Mouse (Mus musculus) thymus, adult 2 months (tissue): ENCODE measurements around the gene a. TPM values are rescaled to one million over a fixed set of nuclear protein-coding genes. Genes with fewer than 3 reads are reported as not detected.
"Not testable (repeated sequence)": the region's sequence is repeated elsewhere in the genome, so short reads cannot be mapped to it uniquely, and the experiment has no call there.

ENCODE experiments used
- DNase-seq: peaks from one replicate; pipeline ENCODE4 v3.0.0; 2021
- H3K27ac ChIP-seq: fragments of 200-500 bp; 2 replicates; pipeline ENCODE4 v1.5.1; 2012; ENCODE audit warnings: low read length, control low read depth; ENCODE audit not compliant: control insufficient read depth, insufficient read depth
- H3K27me3 ChIP-seq: fragments of 200-500 bp; 2 replicates; pipeline ENCODE4 v1.6.1; 2012; ENCODE audit warnings: mild to moderate bottlenecking, low read length, moderate library complexity, mixed read lengths; ENCODE audit not compliant: control insufficient read depth, insufficient read depth
- H3K36me3 ChIP-seq: fragments of 200-500 bp; 2 replicates; pipeline ENCODE4 v1.6.1; 2012; ENCODE audit warnings: mild to moderate bottlenecking, low read length, moderate library complexity; ENCODE audit not compliant: control insufficient read depth, insufficient read depth
- H3K4me1 ChIP-seq: fragments of 200-500 bp; replicated peaks from 2 replicates; pipeline ENCODE4 v1.6.1; 2012; ENCODE audit warnings: low read length; ENCODE audit not compliant: control insufficient read depth, insufficient read depth
- H3K4me3 ChIP-seq: fragments of 200-500 bp; 2 replicates; pipeline ENCODE4 v1.5.1; 2012; ENCODE audit warnings: mild to moderate bottlenecking, low read length, control low read depth, moderate library complexity; ENCODE audit not compliant: control insufficient read depth, insufficient read depth
- CTCF ChIP-seq: fragments of 200-500 bp; IDR thresholded peaks from 2 replicates; pipeline ENCODE4 v1.5.1; 2012; ENCODE audit warnings: mild to moderate bottlenecking, control low read depth, low read length, moderate library complexity, borderline replicate concordance; ENCODE audit not compliant: control insufficient read depth, poor library complexity, insufficient read depth; ENCODE audit errors: extremely low read depth
- POLR2A ChIP-seq: fragments of 200-500 bp; IDR thresholded peaks from 2 replicates; pipeline ENCODE4 v1.6.1; 2012; ENCODE audit warnings: mild to moderate bottlenecking, low read length, control low read depth, moderate library complexity; ENCODE audit not compliant: control insufficient read depth, poor library complexity, insufficient read depth; ENCODE audit errors: extremely low read depth
- WGBS: fragments of 180-500 bp; shearing (Covaris S2); methylation state at CpG from one replicate; pipeline ENCODE4 v1.1.7; 2018; 5-methylcytosine and 5-hydroxymethylcytosine counted together
- polyA plus RNA-seq: library from polyadenylated mRNA; depleted of rRNA; stranded (reverse); fragments of >200 nt; gene quantifications from 2 replicates; pipeline ENCODE4 v1.2.3, GENCODE M21; 2012

Gene a
- polyA plus RNA-seq, 1 experiment: 4.7 TPM

GRCm38 (mm10) chr2:154949877-154950276 is 158.7 kb downstream of the a start:
- 92% methylated on average over 9 of the region's 9 CpGs for WGBS

GRCm38 (mm10) chr2:154950601-154951000 is 159.4 kb downstream of the a start:
- no peak overlapping the region for H3K4me3 ChIP-seq
- no peaks in the 10 kb centered on the region for H3K4me1 ChIP-seq
- no peak overlapping the region for H3K27ac ChIP-seq
- H3K27me3 ChIP-seq: no peaks in the 10 kb centered on the region
- no peaks in the 10 kb centered on the region for H3K36me3 ChIP-seq
- DNase-seq: no peak
- 60% methylated on average over 5 of the region's 5 CpGs for whole genome bisulfite sequencing
- TF ChIP-seq POLR2A (no peak), CTCF (no peak)

More at GRCm38 (mm10) chr2:154949877-154950276, 158.7 kb downstream of the a start:
- no peak for DNase-seq
- Histone ChIP-seq H3K27me3 (no peaks in the 10 kb centered on the region), H3K27ac (no peak overlapping the region), H3K36me3 (no peaks in the 10 kb centered on the region), H3K4me1 (no peaks in the 10 kb centered on the region), H3K4me3 (no peak overlapping the region)
- TF ChIP-seq CTCF: no peak
- TF ChIP-seq POLR2A: no peak

GRCm38 (mm10) chr2:154959486-154959885 is 168.3 kb downstream of the a start:
- TF ChIP-seq POLR2A (no peak), CTCF (no peak)
- no peak for DNase-seq
- Histone ChIP-seq H3K4me3 (no peak overlapping the region), H3K27ac (no peak overlapping the region; the same call in 1 of the 2 replicates), H3K36me3 (no peaks in the 10 kb centered on the region), H3K4me1 (no peaks in the 10 kb centered on the region), H3K27me3 (no peaks in the 10 kb centered on the region)
- 96% methylated on average over 5 of the region's 5 CpGs for WGBS

- TF ChIP-seq CTCF: no peak
- TF ChIP-seq POLR2A: no peak
- no peaks in the 10 kb centered on the region for H3K27me3 ChIP-seq
- no peaks in the 10 kb centered on the region for H3K4me1 ChIP-seq
- H3K27ac ChIP-seq: no peak overlapping the region; the same call in 1 of the 2 replicates
- no peak overlapping the region for H3K4me3 ChIP-seq
- H3K36me3 ChIP-seq: no peaks in the 10 kb centered on the region
- no peak for DNase-seq
- WGBS: 98% methylated on average over 3 of the region's 3 CpGs
Measured at GRCm38 (mm10) chr2:154959909-154960308, 168.7 kb downstream of the a start.

- TF ChIP-seq CTCF (no peak), POLR2A (no peak)
- WGBS: 94% methylated on average over 5 of the region's 5 CpGs
- no peaks in the 10 kb centered on the region for H3K27me3 ChIP-seq
- no peak for DNase-seq
- no peaks in the 10 kb centered on the region for H3K36me3 ChIP-seq
- no peak overlapping the region for H3K27ac ChIP-seq
- no peak overlapping the region for H3K4me3 ChIP-seq
- no peaks in the 10 kb centered on the region for H3K4me1 ChIP-seq
Measured at GRCm38 (mm10) chr2:154963176-154963575, 172.0 kb downstream of the a start.

- H3K4me1 ChIP-seq, H3K36me3 ChIP-seq, H3K4me3 ChIP-seq, H3K27me3 ChIP-seq, DNase-seq, H3K27ac ChIP-seq: not testable (repeated sequence)
- WGBS: 26% methylated on average over 14 of the region's 14 CpGs
Measured at GRCm38 (mm10) chr2:154969740-154970397, 178.7 kb downstream of the a start.
